Mouse (Mus musculus) testis, postnatal 14 days (tissue): ENCODE results near the gene Sbsn.
"Not testable (repeated sequence)": the region's sequence is repeated elsewhere in the genome, so short reads cannot be mapped to it uniquely, and the experiment has no call there.

ENCODE experiments used
- DNase-seq: peaks from one replicate; pipeline ENCODE4 v3.0.0; 2021; ENCODE audit warnings: low spot score

Sbsn gene

GRCm38 (mm10) chr7:30751086-30751669 is at the start of gene Sbsn:
Gene Sbsn, plus strand, starts transcription at chr7:30751471.
- DNase-seq = no peak

- peak; percentile 72 for DNase-seq
Observed at GRCm38 (mm10) chr7:30706214-30706882, 44.9 kb upstream of the Sbsn start.

GRCm38 (mm10) chr7:30707441-30707840 is 43.8 kb upstream of the Sbsn start:
- DNase-seq = no peak

- DNase-seq = no peak
Observed at GRCm38 (mm10) chr7:30711942-30712341, 39.3 kb upstream of the Sbsn start, which contains the start of gene Atp4a. Gene Atp4a, plus strand, starts transcription at chr7:30712209.

- DNase-seq = peak; percentile 89
Observed at GRCm38 (mm10) chr7:30717006-30717715, 34.1 kb upstream of the Sbsn start.

- DNase-seq = no peak
Observed at GRCm38 (mm10) chr7:30717716-30718046, 33.6 kb upstream of the Sbsn start.

- no peak for DNase-seq
Observed at GRCm38 (mm10) chr7:30719669-30720068, 31.6 kb upstream of the Sbsn start.

GRCm38 (mm10) chr7:30721286-30721685 is 30.0 kb upstream of the Sbsn start:
- no peak for DNase-seq

- DNase-seq = no peak
Observed at GRCm38 (mm10) chr7:30723274-30723953, 27.9 kb upstream of the Sbsn start.

- no peak for DNase-seq
Observed at GRCm38 (mm10) chr7:30728214-30728613, 23.1 kb upstream of the Sbsn start.

- DNase-seq = no peak
Observed at GRCm38 (mm10) chr7:30728739-30729395, 22.4 kb upstream of the Sbsn start.

- DNase-seq = peak; percentile 96
Observed at GRCm38 (mm10) chr7:30729396-30730063, 21.7 kb upstream of the Sbsn start, which contains the start of gene Tmem147. Gene Tmem147, minus strand, starts transcription at chr7:30729540.

- DNase-seq = not testable (repeated sequence)
Observed at GRCm38 (mm10) chr7:30730064-30730722, 21.1 kb upstream of the Sbsn start.

GRCm38 (mm10) chr7:30736211-30736610 is 15.1 kb upstream of the Sbsn start:
- no peak for DNase-seq

GRCm38 (mm10) chr7:30742570-30742969 is 8.7 kb upstream of the Sbsn start:
- not testable (repeated sequence) for DNase-seq

- not testable (repeated sequence) for DNase-seq
Observed at GRCm38 (mm10) chr7:30743617-30744016, 7.7 kb upstream of the Sbsn start, which contains the start of gene Gapdhs. Gene Gapdhs, minus strand, starts transcription at chr7:30743681.

- DNase-seq = no peak
Observed at GRCm38 (mm10) chr7:30744022-30744598, 7.2 kb upstream of the Sbsn start.

GRCm38 (mm10) chr7:30747525-30748204 is 3.6 kb upstream of the Sbsn start:
- no peak for DNase-seq

- DNase-seq = no peak
Observed at GRCm38 (mm10) chr7:30749824-30750606, 1.3 kb upstream of the Sbsn start.
